Mouse (Mus musculus): ENCODE data around the gene Armc2. TPM values are rescaled to one million over a fixed set of nuclear protein-coding genes. Genes with fewer than 3 reads are reported as not detected.

Armc2 gene
- polyA plus RNA-seq, 1 experiment from 2014 or later = 3.8 TPM

GRCm38 (mm10) chr10:41893433-41894411, 124.5 kb downstream of the Armc2 start:
- Histone ChIP-seq H3K9ac (no peak overlapping the region), H3K36me3 (peaks cover 15% of the 10 kb centered on the region), H3K4me3 (no peak overlapping the region), H3K4me1 (peaks cover 17% of the 10 kb centered on the region), H3K27ac (peak overlapping the region; percentile 67; the same call in 1 of the 2 replicates), H3K4me2 (no peak overlapping the region), H3K27me3 (no peaks in the 10 kb centered on the region), H3K9me3 (no peaks in the 10 kb centered on the region)
- ATAC-seq (ENCODE audit: insufficient number of reproducible peaks, low FRiP score, low TSS enrichment, low read depth) = no peak
- 29% methylated on average over 4 of the region's 4 CpGs for WGBS

GRCm38 (mm10) chr10:41891312-41891711, 126.9 kb downstream of the Armc2 start:
- H3K9ac ChIP-seq = no peak overlapping the region
- no peaks in the 10 kb centered on the region for H3K9me3 ChIP-seq
- H3K36me3 ChIP-seq = peaks cover 5% of the 10 kb centered on the region
- 92% methylated on average over 4 of the region's 4 CpGs for WGBS
- H3K4me1 ChIP-seq = peaks cover 22% of the 10 kb centered on the region
- no peaks in the 10 kb centered on the region for H3K27me3 ChIP-seq
- no peak overlapping the region for H3K4me2 ChIP-seq
- no peak overlapping the region for H3K27ac ChIP-seq
- no peak for ATAC-seq (ENCODE audit: insufficient number of reproducible peaks, low FRiP score, low TSS enrichment, low read depth)
- H3K4me3 ChIP-seq = no peak overlapping the region

- no peaks in the 10 kb centered on the region for H3K9me3 ChIP-seq
- H3K36me3 ChIP-seq = no peaks in the 10 kb centered on the region
- ATAC-seq (ENCODE audit: insufficient number of reproducible peaks, low FRiP score, low TSS enrichment, low read depth) = no peak
- no peaks in the 10 kb centered on the region for H3K27me3 ChIP-seq
- H3K9ac ChIP-seq = no peak overlapping the region
- peaks cover 22% of the 10 kb centered on the region for H3K4me1 ChIP-seq
- H3K27ac ChIP-seq = no peak overlapping the region
- H3K4me3 ChIP-seq = no peak overlapping the region
- H3K4me2 ChIP-seq = no peak overlapping the region
Measured at GRCm38 (mm10) chr10:41890537-41890936, 127.7 kb downstream of the Armc2 start.

GRCm38 (mm10) chr10:41889566-41889965, 128.7 kb downstream of the Armc2 start:
- no peak overlapping the region for H3K4me3 ChIP-seq
- H3K9ac ChIP-seq = no peak overlapping the region
- ATAC-seq (ENCODE audit: insufficient number of reproducible peaks, low FRiP score, low TSS enrichment, low read depth) = no peak
- no peak overlapping the region for H3K4me2 ChIP-seq
- 74% methylated on average over 5 of the region's 5 CpGs for WGBS
- H3K9me3 ChIP-seq = no peaks in the 10 kb centered on the region
- H3K27me3 ChIP-seq = no peaks in the 10 kb centered on the region
- no peaks in the 10 kb centered on the region for H3K36me3 ChIP-seq
- no peak overlapping the region for H3K27ac ChIP-seq
- H3K4me1 ChIP-seq = peaks cover 25% of the 10 kb centered on the region

- H3K36me3 ChIP-seq = no peaks in the 10 kb centered on the region
- 34% methylated on average over 4 of the region's 4 CpGs for WGBS
- no peak overlapping the region for H3K27ac ChIP-seq
- H3K27me3 ChIP-seq = no peaks in the 10 kb centered on the region
- H3K9me3 ChIP-seq = no peaks in the 10 kb centered on the region
- H3K4me1 ChIP-seq = peaks cover 23% of the 10 kb centered on the region
- H3K4me3 ChIP-seq = peak overlapping the region; percentile 76; the same call in 1 of the 2 replicates
- no peak for ATAC-seq (ENCODE audit: insufficient number of reproducible peaks, low FRiP score, low TSS enrichment, low read depth)
- H3K4me2 ChIP-seq = peak overlapping the region; percentile 64
- H3K9ac ChIP-seq = no peak overlapping the region
Measured at GRCm38 (mm10) chr10:41888365-41888941, 129.8 kb downstream of the Armc2 start.

GRCm38 (mm10) chr10:41887080-41887821, 131.0 kb downstream of the Armc2 start:
- Histone ChIP-seq H3K27me3 (no peaks in the 10 kb centered on the region), H3K9me3 (no peaks in the 10 kb centered on the region), H3K27ac (peak overlapping the region; percentile 94), H3K4me3 (peak overlapping the region; percentile 76), H3K36me3 (no peaks in the 10 kb centered on the region), H3K4me1 (peaks cover 16% of the 10 kb centered on the region), H3K4me2 (peak overlapping the region; percentile 64), H3K9ac (peak overlapping the region; percentile 90)
- WGBS = under 1% methylated on average over 59 of the region's 65 CpGs
- peak; percentile 96 for ATAC-seq (ENCODE audit: insufficient number of reproducible peaks, low FRiP score, low TSS enrichment, low read depth)

GRCm38 (mm10) chr10:41883741-41884575, 134.3 kb downstream of the Armc2 start:
- Histone ChIP-seq H3K4me2 (no peak overlapping the region), H3K27me3 (no peaks in the 10 kb centered on the region), H3K27ac (0 out of 2 replicates have a peak overlapping the region, but pooled peaks have one; percentile 3), H3K9ac (no peak overlapping the region), H3K36me3 (no peaks in the 10 kb centered on the region), H3K4me1 (peaks cover 14% of the 10 kb centered on the region), H3K4me3 (no peak overlapping the region), H3K9me3 (no peaks in the 10 kb centered on the region)
- 32% methylated on average over 8 of the region's 8 CpGs for WGBS
- no peak for ATAC-seq (ENCODE audit: insufficient number of reproducible peaks, low FRiP score, low TSS enrichment, low read depth)

- Histone ChIP-seq H3K4me1 (peaks cover 9% of the 10 kb centered on the region), H3K36me3 (no peaks in the 10 kb centered on the region), H3K4me2 (no peak overlapping the region), H3K4me3 (no peak overlapping the region), H3K27ac (no peak overlapping the region), H3K27me3 (no peaks in the 10 kb centered on the region), H3K9ac (no peak overlapping the region), H3K9me3 (no peaks in the 10 kb centered on the region)
- WGBS = 38% methylated on average over 4 of the region's 4 CpGs
- ATAC-seq (ENCODE audit: insufficient number of reproducible peaks, low FRiP score, low TSS enrichment, low read depth) = no peak
Measured at GRCm38 (mm10) chr10:41881438-41881837, 136.8 kb downstream of the Armc2 start.

- H3K4me2 ChIP-seq = no peak overlapping the region
- no peaks in the 10 kb centered on the region for H3K27me3 ChIP-seq
- ATAC-seq (ENCODE audit: insufficient number of reproducible peaks, low FRiP score, low TSS enrichment, low read depth) = no peak
- H3K27ac ChIP-seq = no peak overlapping the region
- H3K36me3 ChIP-seq = no peaks in the 10 kb centered on the region
- H3K4me3 ChIP-seq = no peak overlapping the region
- no peaks in the 10 kb centered on the region for H3K9me3 ChIP-seq
- 18% methylated on average over 1 of the region's 1 CpGs for WGBS
- H3K9ac ChIP-seq = no peak overlapping the region
- peaks cover 9% of the 10 kb centered on the region for H3K4me1 ChIP-seq
Measured at GRCm38 (mm10) chr10:41880777-41881176, 137.5 kb downstream of the Armc2 start.

- Histone ChIP-seq H3K4me3 (no peak overlapping the region), H3K27me3 (no peaks in the 10 kb centered on the region), H3K9ac (no peak overlapping the region), H3K4me2 (no peak overlapping the region), H3K27ac (no peak overlapping the region), H3K4me1 (peaks cover 9% of the 10 kb centered on the region), H3K9me3 (no peaks in the 10 kb centered on the region), H3K36me3 (no peaks in the 10 kb centered on the region)
- WGBS = 37% methylated on average over 4 of the region's 4 CpGs
- ATAC-seq (ENCODE audit: insufficient number of reproducible peaks, low FRiP score, low TSS enrichment, low read depth) = no peak
Measured at GRCm38 (mm10) chr10:41880206-41880605, 138.0 kb downstream of the Armc2 start.

- Histone ChIP-seq H3K27ac (no peak overlapping the region), H3K9me3 (no peaks in the 10 kb centered on the region), H3K36me3 (no peaks in the 10 kb centered on the region), H3K4me2 (no peak overlapping the region), H3K9ac (no peak overlapping the region), H3K4me1 (peaks cover 6% of the 10 kb centered on the region), H3K4me3 (no peak overlapping the region), H3K27me3 (no peaks in the 10 kb centered on the region)
- 60% methylated on average over 1 of the region's 1 CpGs for WGBS
- no peak for ATAC-seq (ENCODE audit: insufficient number of reproducible peaks, low FRiP score, low TSS enrichment, low read depth)
Measured at GRCm38 (mm10) chr10:41879675-41880074, 138.6 kb downstream of the Armc2 start.

Measured in limb, embryonic 15.5 days (tissue).